Mouse (Mus musculus): ENCODE measurements around the gene Zfp799. TPM values are rescaled to one million over a fixed set of nuclear protein-coding genes. Genes with fewer than 3 reads are reported as not detected.

Zfp799 gene
- total RNA-seq, 2 experiments from 2014 or later, result 11.4 to 12.1 TPM

DNA sequence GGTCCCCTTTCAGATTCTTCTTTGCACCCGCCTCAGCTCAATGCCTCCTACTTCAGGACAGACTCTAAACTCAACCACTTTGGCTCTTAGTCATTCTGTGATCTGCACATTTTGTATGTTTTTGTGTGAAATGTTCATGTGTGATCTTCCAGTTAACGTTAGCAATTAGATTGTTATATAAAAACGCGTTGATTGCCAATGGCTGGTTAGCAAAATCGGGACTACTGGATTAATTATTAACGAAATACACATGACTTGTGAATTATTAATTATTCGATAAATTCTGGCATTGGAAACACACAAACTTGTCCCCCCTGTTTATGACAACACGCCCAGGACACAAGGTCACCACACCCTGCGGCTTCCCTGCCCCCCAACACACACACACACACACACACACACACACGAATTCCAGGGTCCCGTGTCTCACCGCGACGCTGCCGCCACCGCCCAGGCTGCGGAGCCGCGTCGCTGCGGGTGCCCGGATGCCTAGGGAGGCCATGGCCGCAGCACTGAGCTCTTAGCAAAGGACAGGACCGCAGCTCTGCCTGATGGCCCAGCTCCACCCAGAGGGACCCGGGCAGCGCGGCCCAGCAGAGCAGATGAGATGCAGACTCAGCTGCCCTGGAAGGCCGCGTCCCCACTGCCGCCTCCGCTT is 42.5 kb downstream of the Zfp799 start:
- peak; percentile 68 to 77 for DNase-seq

DNA sequence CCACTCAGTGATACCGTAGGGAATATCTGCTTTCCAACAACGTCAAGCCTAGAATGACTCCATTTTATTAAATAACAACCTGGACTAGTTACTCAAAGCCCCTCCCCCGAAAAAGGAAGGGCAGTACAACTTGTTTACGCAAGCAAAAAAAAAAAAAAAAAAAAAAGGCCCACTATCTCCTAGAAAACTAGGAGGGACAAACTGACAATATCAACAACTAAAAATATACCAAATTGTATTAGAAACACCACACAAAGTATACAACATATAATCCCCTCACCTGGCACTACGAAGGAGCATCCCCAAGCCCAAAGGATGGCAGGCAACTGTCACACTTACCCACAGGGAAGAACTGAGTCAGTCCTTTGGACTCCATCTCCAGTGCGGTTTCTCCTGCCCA is 43.1 kb downstream of the Zfp799 start:
- no peak for DNase-seq

DNA sequence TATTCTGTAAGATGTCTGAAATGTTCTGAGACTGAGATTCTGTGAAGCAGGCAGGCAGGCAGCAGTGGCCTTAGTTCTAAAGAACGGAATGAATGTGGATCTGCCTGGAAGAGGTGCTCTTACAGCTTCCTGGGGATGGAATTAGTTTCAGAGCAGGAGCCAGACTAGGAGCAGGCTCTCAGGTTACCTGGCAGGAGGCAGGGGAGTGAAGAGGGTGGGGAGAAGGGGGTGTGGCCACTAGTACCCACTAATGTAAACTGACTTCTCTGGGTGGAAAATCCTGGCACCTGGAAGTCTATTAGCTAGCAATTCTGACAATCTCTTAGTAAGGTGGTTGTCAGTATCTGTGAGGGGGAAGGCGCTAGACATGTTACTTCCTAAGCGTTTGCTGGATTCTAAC is 44.4 kb downstream of the Zfp799 start:
- DNase-seq, result no peak

DNA sequence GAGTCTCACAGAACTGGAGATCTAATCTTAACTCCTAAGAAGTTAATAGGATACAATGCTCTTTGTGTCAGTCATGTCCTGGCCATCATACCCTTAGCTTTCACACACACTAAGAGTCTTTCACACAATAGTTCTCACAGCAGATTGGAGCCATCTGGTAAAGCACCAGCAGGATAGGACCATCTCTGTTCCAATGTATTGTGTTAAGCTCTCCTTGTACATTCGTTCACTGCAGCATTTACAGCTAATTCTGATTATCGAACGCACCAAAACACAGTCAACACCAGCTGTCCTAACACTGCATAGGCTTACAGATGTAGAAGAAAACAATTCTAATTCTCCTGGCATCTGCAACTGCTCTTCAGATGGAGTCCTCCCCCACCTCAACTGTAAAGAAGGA is 52.5 kb downstream of the Zfp799 start:
- no peak for DNase-seq

DNA sequence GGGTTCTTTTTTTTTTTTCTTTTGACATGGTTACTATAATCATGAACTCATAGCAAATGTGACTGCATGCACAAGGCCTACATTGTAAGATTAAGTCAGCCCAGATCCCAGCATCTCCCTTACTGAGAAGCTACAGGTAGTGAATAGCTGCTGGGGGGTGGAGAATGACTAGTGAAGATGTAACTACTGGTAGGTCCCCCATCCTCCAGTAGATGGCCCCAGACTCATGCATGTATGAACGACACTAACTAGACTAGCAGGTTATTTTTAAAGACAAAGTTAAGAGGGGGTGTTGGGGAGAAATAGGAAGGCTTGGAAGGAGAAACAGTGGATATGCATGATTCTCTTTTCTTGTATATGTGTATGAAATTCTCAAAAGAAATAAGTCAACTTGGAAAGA is 58.8 kb downstream of the Zfp799 start:
- DNase-seq, result peak in 1 of 2 experiments; percentile 16

DNA sequence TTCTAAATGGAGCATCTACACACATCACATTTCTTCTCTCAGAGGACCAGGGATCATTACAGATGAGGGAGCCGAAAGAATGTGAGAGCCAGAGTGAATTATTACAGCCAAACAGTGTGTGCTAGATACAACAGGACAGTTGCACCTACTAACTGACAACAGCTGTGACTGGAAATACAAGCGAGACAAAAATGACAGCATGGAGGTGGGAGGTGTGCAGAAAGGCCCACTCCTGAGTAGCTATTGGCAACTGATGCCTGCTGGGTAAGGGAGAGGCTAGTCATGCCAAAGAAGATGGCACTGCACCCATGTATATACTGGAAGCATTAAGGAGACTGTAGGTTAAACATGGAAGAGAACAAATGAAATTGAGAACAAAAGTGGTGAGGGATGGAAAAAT is 63.6 kb downstream of the Zfp799 start:
- DNase-seq, result no peak

Other genes with a start within 250 kb of the Zfp799 start
- not detected for gene Cyp4f37, start 209.0 kb downstream of the Zfp799 start, total RNA-seq (2021)
- not detected for gene Cyp4f40, start 171.4 kb downstream of the Zfp799 start, total RNA-seq (2021)
- gene Cyp4f15, start 144.6 kb downstream of the Zfp799 start, total RNA-seq (2021), result 1 to 10 TPM; 1.3 to 4.0 TPM
- gene Zfp871, start 42.0 kb downstream of the Zfp799 start, total RNA-seq (2021), result 10 to 100 TPM; 47.9 to 52.5 TPM
- under 1 TPM; 0.59 to 0.76 TPM for gene Zfp811, start 20.3 kb downstream of the Zfp799 start, total RNA-seq (2021)
- 10 to 100 TPM in 1 of 2 experiments, 1 to 10 TPM in 1; 9.9 to 10.5 TPM for gene Zfp870, start 61.4 kb upstream of the Zfp799 start, total RNA-seq (2021)
- gene Cyp4f14, start 87.1 kb upstream of the Zfp799 start, total RNA-seq (2021), result 10 to 100 TPM in 1 of 2 experiments, 1 to 10 TPM in 1; 7.3 to 10.1 TPM
- 10 to 100 TPM; 58.3 to 67.2 TPM for gene Cyp4f13, start 117.1 kb upstream of the Zfp799 start, total RNA-seq (2021)
- 1 to 10 TPM; 4.5 to 6.6 TPM for gene Zfp472, start 135.6 kb upstream of the Zfp799 start, total RNA-seq (2021)
- 10 to 100 TPM in 1 of 2 experiments, 1 to 10 TPM in 1; 9.6 to 10.7 TPM for gene Zfp952, start 162.9 kb upstream of the Zfp799 start, total RNA-seq (2021)
- 1 to 10 TPM; 5.8 to 5.9 TPM for gene Zfp763, start 203.1 kb upstream of the Zfp799 start, total RNA-seq (2021)
- gene 4921501E09Rik, start 237.8 kb upstream of the Zfp799 start, total RNA-seq (2021), result not detected